Mouse (Mus musculus): ENCODE data around the gene Sox21.
A peak's percentile ranks its signal among the peaks of the same experiment; 100 is the strongest.

Sox21 gene

GRCm38 (mm10) chr14:118225061-118225743 is 11.6 kb downstream of the Sox21 start:
- DNase-seq: no peak

- DNase-seq: no peak
These were observed 15.9 kb downstream of the Sox21 start for GRCm38 (mm10) chr14:118220885-118221284.

DNA sequence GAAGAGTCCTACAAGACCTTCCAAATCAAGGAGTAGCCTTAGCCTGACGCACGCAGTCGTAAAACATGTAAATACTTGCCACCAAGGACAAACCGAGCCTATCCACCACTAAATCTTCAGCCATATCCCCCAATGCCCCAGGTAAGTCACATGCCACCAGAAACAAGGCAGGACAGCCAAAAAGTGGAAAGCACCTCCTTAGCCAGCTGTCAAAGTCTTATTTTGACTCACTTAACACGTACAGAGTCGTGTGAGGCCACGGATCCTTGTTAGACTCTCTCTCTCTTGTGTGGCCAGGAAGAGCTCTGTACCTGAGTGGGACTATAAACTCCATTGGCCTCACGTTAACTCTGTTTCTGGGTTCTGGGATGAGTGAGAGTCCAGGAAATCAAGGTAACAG is 20.0 kb downstream of the Sox21 start:
- DNase-seq: no peak

DNA sequence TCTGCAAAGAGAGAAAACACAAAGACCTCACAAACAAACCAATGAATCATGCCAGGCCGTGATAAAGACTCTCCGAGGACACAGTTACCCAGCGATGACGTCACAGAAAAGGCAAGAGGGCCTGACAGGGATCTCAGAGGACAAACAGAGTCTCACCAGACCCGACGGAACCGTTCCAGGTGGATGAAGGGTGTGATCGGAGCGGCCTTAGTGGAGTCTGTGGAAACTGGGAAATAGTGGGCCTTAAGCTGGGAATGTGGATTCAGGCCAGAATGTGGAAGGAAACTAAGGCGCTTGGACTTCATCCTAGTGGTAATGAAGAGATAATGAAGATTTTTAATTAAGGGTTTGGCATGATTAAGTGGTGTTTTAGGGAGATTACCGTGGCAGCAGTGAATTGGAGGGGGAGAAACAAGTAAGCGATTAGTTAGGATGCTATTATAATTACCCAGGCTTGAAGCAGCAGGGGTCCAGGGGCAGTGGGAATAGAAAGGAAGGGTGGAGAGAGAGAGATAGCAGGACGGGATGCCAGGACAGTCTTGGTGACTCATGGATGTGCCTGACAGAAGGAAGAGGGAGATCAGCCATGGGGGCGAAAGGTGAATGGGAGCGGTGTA is 24.5 kb downstream of the Sox21 start:
- no peak for DNase-seq

GRCm38 (mm10) chr14:118209642-118210041 is 27.2 kb downstream of the Sox21 start:
- DNase-seq: peak; percentile 56 to 57

DNA sequence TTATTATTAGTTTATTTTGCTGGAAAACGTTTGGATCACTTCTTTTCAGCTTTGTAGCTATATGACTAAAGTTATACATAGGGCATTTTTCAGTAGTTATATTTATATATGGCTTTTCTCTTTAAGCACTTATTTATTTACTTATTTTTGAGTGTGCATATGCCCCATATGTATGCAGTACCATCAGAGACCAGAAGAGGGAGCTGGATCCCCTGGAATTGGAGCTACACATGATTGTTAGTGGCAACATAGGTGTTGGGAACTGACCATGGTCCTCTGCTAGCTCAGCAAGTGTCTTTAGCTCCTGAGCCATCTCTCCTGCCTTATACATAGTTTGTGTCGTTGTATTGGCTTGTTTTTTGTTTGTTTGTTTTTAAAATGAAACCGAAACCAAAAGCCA is 29.5 kb downstream of the Sox21 start:
- DNase-seq: no peak

DNA sequence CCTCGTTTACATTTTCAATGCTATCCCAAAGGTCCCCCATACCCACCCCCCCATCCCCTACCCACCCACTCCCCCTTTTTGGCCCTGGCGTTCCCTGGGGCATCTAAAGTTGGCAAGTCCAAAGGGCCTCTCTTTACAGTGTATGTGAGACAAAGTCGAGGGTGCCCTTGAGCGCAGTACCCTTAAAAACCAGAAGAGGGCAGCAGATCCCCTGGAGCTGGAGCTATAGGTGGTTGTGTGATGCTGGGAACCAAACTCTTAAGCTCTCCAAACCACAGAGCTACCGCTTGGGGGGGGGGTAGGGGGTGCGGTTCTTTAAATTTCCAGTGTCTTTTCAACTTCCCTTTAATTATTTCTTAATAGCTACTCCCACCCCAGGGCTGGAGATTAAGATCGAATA is 33.8 kb downstream of the Sox21 start:
- DNase-seq: no peak

GRCm38 (mm10) chr14:118202006-118202405 is 34.8 kb downstream of the Sox21 start:
- DNase-seq: no peak

- no peak for DNase-seq
These were observed 36.1 kb downstream of the Sox21 start for GRCm38 (mm10) chr14:118200731-118201130.

- DNase-seq: no peak
These were observed 39.8 kb downstream of the Sox21 start for GRCm38 (mm10) chr14:118197063-118197462.

GRCm38 (mm10) chr14:118194219-118194914 is 42.5 kb downstream of the Sox21 start:
- DNase-seq: no peak

GRCm38 (mm10) chr14:118193663-118194062 is 43.2 kb downstream of the Sox21 start:
- no peak for DNase-seq

DNA sequence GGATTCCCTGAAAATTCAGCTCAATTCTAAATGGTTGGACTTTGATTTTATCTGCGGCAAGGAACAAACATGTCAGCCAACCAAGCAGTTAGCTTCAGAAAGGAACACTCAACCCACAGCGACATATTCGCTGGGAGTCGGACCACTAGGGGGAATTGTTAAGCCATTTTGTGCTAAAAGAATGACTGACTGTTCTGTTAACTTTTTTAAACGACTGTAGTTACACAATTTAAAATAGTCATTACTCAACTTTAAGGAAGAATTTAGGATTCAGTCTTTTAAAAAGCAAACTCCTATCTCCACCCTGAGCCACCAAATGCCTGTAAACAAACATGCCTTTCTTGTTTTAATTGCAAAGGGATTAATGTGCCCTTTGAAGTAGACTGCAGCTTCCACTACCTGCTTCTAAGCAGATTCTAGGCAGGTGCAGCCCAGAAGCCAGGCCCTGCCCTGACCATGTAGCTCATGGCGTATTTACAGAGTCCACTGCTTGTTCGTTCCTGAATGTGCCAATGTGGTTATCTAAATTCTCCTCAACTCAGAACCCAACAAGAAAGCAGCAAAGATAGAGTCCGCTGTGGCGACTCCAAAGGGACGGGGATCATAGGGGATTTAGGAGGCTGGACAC is 43.7 kb downstream of the Sox21 start:
- DNase-seq: no peak

DNA sequence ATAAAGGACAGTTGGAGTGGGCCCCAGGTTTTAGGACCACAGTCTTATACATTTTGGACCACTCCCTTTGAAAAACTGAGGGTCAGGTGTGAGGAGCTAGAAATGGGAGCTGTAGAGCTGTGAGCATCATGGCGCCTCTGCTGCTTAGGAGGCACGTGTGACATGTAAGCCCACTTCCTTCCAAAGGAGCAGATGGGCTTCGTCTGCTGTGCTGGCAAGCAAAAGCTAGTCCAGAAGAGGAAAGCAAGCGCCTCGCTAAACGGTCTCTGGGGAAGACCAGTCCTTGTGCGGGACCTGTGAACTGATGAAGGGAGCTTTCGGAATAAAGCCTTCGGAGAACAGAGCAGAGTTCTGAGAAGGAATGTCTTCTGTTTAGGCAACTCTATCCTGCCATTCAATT is 45.4 kb downstream of the Sox21 start:
- DNase-seq: peak; percentile 21 to 22

Data from kidney, postnatal 4 days (tissue).